Mouse (Mus musculus): ENCODE data around the gene Grap.

GRCm38 (mm10) chr11:61687595-61687994 lies 34.5 kb downstream of the Grap start:
- no peak for TF ChIP-seq CTCF (IDR thresholded peaks at IDR 0.05; ENCODE audit: extremely low read depth, insufficient read depth, insufficient read length, insufficient replicate concordance)
- no peak for TF ChIP-seq POLR2A (IDR thresholded peaks at IDR 0.05; ENCODE audit: low read depth, low read length)

Data from spleen, adult 2 months (tissue).